10 mouse cellular contexts compared by ENCODE assay signal in genomic region chr7:38105379-38105778, GRCm38 (mm10). TPM values are rescaled to one million over a fixed set of nuclear protein-coding genes. Genes with fewer than 3 reads are reported as not detected.
DNase-seq lines count a peak whose midpoint lies in the region; ATAC-seq and TF ChIP-seq lines count a peak whose summit lies in the region.
"Had no signal": no experiment of that assay in that cellular context is flagged by ENCODE, and none has a peak within 500 bp of the region (broad histone marks: within the 10 kb centered on the region; RNA-seq: fewer than 3 reads in every experiment).

No protein-coding gene starts in this region.

- WGBS in kidney, embryonic 16.5 days = 88% methylated on average over 3 of the region's 3 CpGs
- 89% methylated on average over 3 of the region's 3 CpGs for WGBS in embryonic facial prominence, embryonic 14.5 days
- 21% methylated on average over 3 of the region's 3 CpGs for WGBS in liver, embryonic 13.5 days (ENCODE audit: insufficient replicate concordance)
- 82% methylated on average over 3 of the region's 3 CpGs for WGBS in cerebellum, adult 2 months

- H3K4me2 ChIP-seq in kidney, embryonic 16.5 days (replicated peaks; ENCODE audit: low read depth, low read length) = peak overlapping the region; percentile 98
- peak overlapping the region; percentile 93 for H3K4me2 ChIP-seq in embryonic facial prominence, embryonic 14.5 days (ENCODE audit: low read depth, low read length)
- peak overlapping the region; percentile 99 for H3K4me2 ChIP-seq in liver, embryonic 13.5 days

- H3K9me3 ChIP-seq in kidney, embryonic 16.5 days (ENCODE audit: low read length) = no peaks in the 10 kb centered on the region
- no peaks in the 10 kb centered on the region for H3K9me3 ChIP-seq in embryonic facial prominence, embryonic 14.5 days (ENCODE audit: control insufficient read depth, low read length)
- H3K9me3 ChIP-seq in liver, embryonic 13.5 days (replicated peaks) = no peaks in the 10 kb centered on the region

- H3K9ac ChIP-seq in kidney, embryonic 16.5 days (replicated peaks; ENCODE audit: low read length) = peak overlapping the region; percentile 82; the same call in 1 of the 2 replicates
- H3K9ac ChIP-seq in embryonic facial prominence, embryonic 14.5 days (ENCODE audit: low read depth, low read length) = no peak overlapping the region
- peak overlapping the region; percentile 93 for H3K9ac ChIP-seq in liver, embryonic 13.5 days

- no peak for TF ChIP-seq POLR2A in cerebellum, adult 2 months (IDR thresholded peaks at IDR 0.05; ENCODE audit: borderline replicate concordance, insufficient read depth, low read length)

- peaks cover 20% of the 10 kb centered on the region for H3K4me1 ChIP-seq in kidney, embryonic 16.5 days (ENCODE audit: insufficient read depth, low read length)
- peaks cover 14% of the 10 kb centered on the region for H3K4me1 ChIP-seq in embryonic facial prominence, embryonic 14.5 days (ENCODE audit: control insufficient read depth, insufficient read depth, low read length)
- peaks cover 69% of the 10 kb centered on the region for H3K4me1 ChIP-seq in liver, embryonic 13.5 days (replicated peaks)
- peaks cover 3% of the 10 kb centered on the region; the same call in 1 of the 2 replicates for H3K4me1 ChIP-seq in cerebellum, adult 2 months (ENCODE audit: control insufficient read depth, insufficient read depth, low read length)

- no peak overlapping the region for H3K27ac ChIP-seq in kidney, embryonic 16.5 days (ENCODE audit: low read length)
- no peak overlapping the region for H3K27ac ChIP-seq in embryonic facial prominence, embryonic 14.5 days (replicated peaks; ENCODE audit: low read depth, low read length)
- H3K27ac ChIP-seq in liver, embryonic 13.5 days = peak overlapping the region; percentile 96
- H3K27ac ChIP-seq in cerebellum, adult 2 months (ENCODE audit: insufficient read depth, low read length) = no peak overlapping the region

- ATAC-seq in kidney, embryonic 16.5 days (ENCODE audit: low FRiP score, low TSS enrichment) = no peak
- ATAC-seq in embryonic facial prominence, embryonic 14.5 days (ENCODE audit: low read depth) = no peak
- ATAC-seq in liver, embryonic 13.5 days (ENCODE audit: low read depth) = peak; percentile 77

- TF ChIP-seq CTCF in cerebellum, adult 2 months (IDR thresholded peaks at IDR 0.05; ENCODE audit: borderline replicate concordance, insufficient read depth, low read depth, low read length) = no peak

- no peak for DNase-seq in kidney, postnatal 36 days
- peak; percentile 38 for DNase-seq in MEL-GATA-1-ER (ENCODE audit: extremely low read depth, low read depth)
- no peak for DNase-seq in embryonic facial prominence, embryonic 14.5 days (ENCODE audit: low spot score)
- DNase-seq in liver, embryonic 13.5 days = peak; percentile 83
- no peak for DNase-seq in cerebellum, adult 2 months
- DNase-seq in testis, postnatal 10 days (ENCODE audit: low spot score) = no peak
- DNase-seq in embryo, embryonic 10 days (ENCODE audit: low spot score) = no peak
- DNase-seq: cerebellum, adult 11-12 months; kidney, adult 18-20 months had no signal

- H3K27me3 ChIP-seq in kidney, embryonic 16.5 days (ENCODE audit: insufficient read depth, low read length) = no peaks in the 10 kb centered on the region
- H3K27me3 ChIP-seq in embryonic facial prominence, embryonic 14.5 days (replicated peaks; ENCODE audit: control insufficient read depth, insufficient read depth, low read length) = no peaks in the 10 kb centered on the region
- H3K27me3 ChIP-seq in liver, embryonic 13.5 days = no peaks in the 10 kb centered on the region
- H3K27me3 ChIP-seq in cerebellum, adult 2 months (ENCODE audit: control insufficient read depth, insufficient read depth, low read length) = no peaks in the 10 kb centered on the region

- peak overlapping the region; percentile 87 for H3K4me3 ChIP-seq in kidney, embryonic 16.5 days (ENCODE audit: low read length)
- H3K4me3 ChIP-seq in embryonic facial prominence, embryonic 14.5 days (ENCODE audit: low read depth, low read length) = no peak overlapping the region
- H3K4me3 ChIP-seq in liver, embryonic 13.5 days (replicated peaks) = peak overlapping the region; percentile 97
- no peak overlapping the region for H3K4me3 ChIP-seq in cerebellum, adult 2 months (replicated peaks; ENCODE audit: insufficient read depth, low read depth, low read length)

- peaks cover 25% of the 10 kb centered on the region for H3K36me3 ChIP-seq in kidney, embryonic 16.5 days (ENCODE audit: insufficient read depth, low read length)
- peaks cover 32% of the 10 kb centered on the region for H3K36me3 ChIP-seq in embryonic facial prominence, embryonic 14.5 days (ENCODE audit: control insufficient read depth, insufficient read depth, low read length)
- peaks cover 45% of the 10 kb centered on the region for H3K36me3 ChIP-seq in liver, embryonic 13.5 days

RNA-seq across cellular contexts. Expression of gene Ccne1, which starts 2.0 kb away (rescaled TPM):
- 59.9 and 63.7 TPM in 2 replicates for polyA plus RNA-seq in kidney, embryonic 16.5 days (2015; fragmentation: Nextera tagmentation; extraction: Ambion mirVana)
- polyA plus RNA-seq in embryonic facial prominence, embryonic 14.5 days (2014; fragmentation: Nextera tagmentation; extraction: Ambion mirVana) = 73.7 and 82.9 TPM in 2 replicates
- 127 and 132 TPM in 2 replicates for polyA plus RNA-seq in liver, embryonic 13.5 days (2015; fragmentation: Nextera tagmentation; extraction: Ambion mirVana)
- 19.6 and 20.3 TPM in 2 replicates for polyA plus RNA-seq in cerebellum, adult 2 months (2012; rRNA removed)

Comparison
In these comparisons a context has a peak if more than half of its experiments do, and no peak if none do; other contexts are left out.
1. H3K4me3 ChIP-seq: peak in kidney, embryonic 16.5 days (single experiment) and liver, embryonic 13.5 days (single experiment); none in embryonic facial prominence, embryonic 14.5 days (single experiment) and cerebellum, adult 2 months (single experiment).
2. DNase-seq: peak in MEL-GATA-1-ER (single experiment) and liver, embryonic 13.5 days (single experiment); none in kidney, postnatal 36 days (0 of 2), embryonic facial prominence, embryonic 14.5 days (single experiment), cerebellum, adult 2 months (0 of 2), testis, postnatal 10 days (single experiment) and embryo, embryonic 10 days (single experiment).
3. Peak in every context shown above with its lines, with median percentiles within 50 percentile points of each other: H3K4me2 ChIP-seq.